Mouse (Mus musculus) megakaryocyte, adult 5-6 weeks (primary cell): Measurements from ENCODE around the gene Gadd45a. TPM values are rescaled to one million over a fixed set of nuclear protein-coding genes. Genes with fewer than 3 reads are reported as not detected.

Experiments
- ATAC-seq: 2 replicates; pipeline ENCODE4 v1.8.0; 2016; ENCODE audit warnings: mild to moderate bottlenecking, inconsistent platforms; ENCODE audit not compliant: poor library complexity, severe bottlenecking
- total RNA-seq, 2 experiments: library from RNA; stranded (forward) in 1 of 2; stranded (reverse) in 1 of 2; fragments of 153-499, 151-499 nt in 1 of 2; fragments of 221-1000, 200-1000 nt in 1 of 2; gene quantifications; 2 replicates each; pipeline versions ENCODE4 v1.2.3 to v1.2.4; 2015 to 2017

The Gadd45a gene
- total RNA-seq (2015) (59.6 and 62.4 TPM in 2 replicates), total RNA-seq (2017) (77.2 and 95.9 TPM in 2 replicates)

DNA sequence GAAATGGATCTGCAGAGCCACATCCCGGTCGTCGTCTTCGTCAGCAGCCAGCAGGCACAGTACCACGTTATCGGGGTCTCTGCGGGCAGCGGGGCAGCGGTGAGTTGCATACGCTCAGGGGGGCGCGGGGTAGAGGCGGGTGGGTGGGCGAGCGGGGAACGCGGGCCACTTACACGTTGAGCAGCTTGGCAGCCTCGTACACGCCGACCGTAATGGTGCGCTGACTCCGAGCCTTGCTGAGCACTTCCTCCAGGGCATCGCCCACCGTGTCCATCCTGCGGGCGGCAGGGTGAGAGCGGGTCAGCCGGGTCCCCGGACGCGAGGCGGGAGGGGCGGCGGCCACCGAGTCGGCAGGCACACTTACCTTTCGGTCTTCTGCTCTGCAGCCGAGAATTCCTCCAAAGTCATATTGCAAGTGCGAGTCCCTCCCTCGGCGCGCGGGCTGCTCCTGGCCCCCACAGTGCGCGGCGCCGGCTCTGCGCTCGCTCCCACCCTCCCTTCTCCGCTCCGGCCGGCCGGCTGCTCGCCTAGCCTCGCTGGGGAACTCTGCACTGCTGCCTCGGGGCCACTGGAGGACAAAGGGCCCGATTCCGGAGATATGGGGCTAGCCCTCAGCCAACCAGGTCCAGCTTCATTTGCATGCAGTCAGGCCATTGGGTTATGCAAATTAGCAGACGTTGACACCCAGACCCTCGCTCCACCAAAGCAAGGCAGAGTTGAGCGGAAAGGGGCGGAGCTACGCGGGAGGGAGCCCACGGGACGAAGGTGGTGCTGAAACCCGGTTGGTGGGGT is at the start of gene Gadd45a:
TSS of gene Gadd45a (minus strand) at position 621 of the 792 bp plus-strand sequence.
- ATAC-seq = peak; percentile 76

- ATAC-seq = no peak
Observed at GRCm38 (mm10) chr6:67085850-67086437, 48.7 kb upstream of the Gadd45a start.

DNA sequence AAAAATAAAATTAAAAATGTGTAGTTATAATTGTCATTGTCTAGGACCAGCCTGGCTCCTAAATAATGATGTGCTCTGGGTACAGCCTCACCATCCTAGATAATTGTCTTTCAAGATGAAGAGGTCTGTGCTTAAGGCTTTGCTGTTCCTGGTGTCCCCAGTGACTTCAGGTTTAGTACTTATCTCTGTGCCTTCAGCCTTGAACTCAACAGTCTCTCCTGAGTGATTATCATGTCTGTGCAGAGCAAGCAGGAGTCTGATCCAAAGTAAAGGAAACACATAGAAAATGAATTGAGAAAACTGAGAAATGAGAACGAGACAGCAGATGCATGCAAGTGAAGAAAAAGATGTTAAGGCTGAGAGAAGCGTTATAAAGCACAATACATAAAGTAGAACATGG is 47.2 kb upstream of the Gadd45a start:
- ATAC-seq = no peak

- no peak for ATAC-seq
Observed at GRCm38 (mm10) chr6:67081141-67081540, 43.9 kb upstream of the Gadd45a start.

GRCm38 (mm10) chr6:67078076-67078475 is 40.8 kb upstream of the Gadd45a start:
- ATAC-seq = no peak

DNA sequence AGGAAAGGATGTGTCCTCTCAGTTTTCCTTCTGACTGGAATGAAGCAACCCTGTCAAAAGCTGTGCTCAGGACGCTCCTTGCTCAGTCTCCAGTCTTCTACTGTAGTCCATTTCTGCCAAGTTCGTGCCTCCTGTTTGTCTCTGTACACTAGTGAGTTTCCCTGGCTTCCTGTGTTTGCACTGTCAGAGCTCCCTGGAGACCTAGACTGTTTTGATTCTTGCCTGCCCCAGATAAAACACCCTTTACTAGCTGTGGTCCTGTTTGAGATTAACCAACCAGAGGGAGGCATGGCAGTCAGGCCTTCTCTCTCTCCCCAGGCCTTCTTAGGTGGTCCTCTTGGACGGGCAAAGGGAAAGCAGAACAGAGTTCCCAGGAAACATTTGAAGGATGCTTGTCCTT is 40.2 kb upstream of the Gadd45a start:
- ATAC-seq = no peak

DNA sequence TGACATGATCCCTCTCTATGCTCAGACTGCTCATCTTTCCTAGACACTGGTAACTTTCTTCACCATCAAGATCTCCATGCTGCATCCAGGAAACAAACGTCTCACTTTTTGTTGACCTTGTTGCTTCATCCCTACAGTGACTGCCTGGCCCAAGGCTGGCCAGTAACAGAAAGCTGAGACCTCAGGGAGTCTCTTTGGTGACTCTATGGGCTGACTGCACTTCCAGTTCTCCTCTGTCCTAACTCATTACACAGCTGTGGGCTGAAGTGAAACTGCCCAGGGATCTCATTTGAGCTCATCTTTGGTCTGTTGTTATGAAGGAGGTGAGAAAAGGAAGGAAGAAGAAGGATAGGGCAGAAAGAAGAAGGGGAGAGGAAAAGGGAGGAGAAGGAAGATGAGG is 39.1 kb upstream of the Gadd45a start:
- peak; percentile 67 for ATAC-seq

GRCm38 (mm10) chr6:67074868-67075267 is 37.6 kb upstream of the Gadd45a start:
- ATAC-seq = no peak

GRCm38 (mm10) chr6:67073929-67074328 is 36.7 kb upstream of the Gadd45a start:
- ATAC-seq = peak; percentile 73

- no peak for ATAC-seq
Observed at GRCm38 (mm10) chr6:67073446-67073845, 36.2 kb upstream of the Gadd45a start.

- ATAC-seq = no peak
Observed at GRCm38 (mm10) chr6:67071615-67072014, 34.4 kb upstream of the Gadd45a start.

DNA sequence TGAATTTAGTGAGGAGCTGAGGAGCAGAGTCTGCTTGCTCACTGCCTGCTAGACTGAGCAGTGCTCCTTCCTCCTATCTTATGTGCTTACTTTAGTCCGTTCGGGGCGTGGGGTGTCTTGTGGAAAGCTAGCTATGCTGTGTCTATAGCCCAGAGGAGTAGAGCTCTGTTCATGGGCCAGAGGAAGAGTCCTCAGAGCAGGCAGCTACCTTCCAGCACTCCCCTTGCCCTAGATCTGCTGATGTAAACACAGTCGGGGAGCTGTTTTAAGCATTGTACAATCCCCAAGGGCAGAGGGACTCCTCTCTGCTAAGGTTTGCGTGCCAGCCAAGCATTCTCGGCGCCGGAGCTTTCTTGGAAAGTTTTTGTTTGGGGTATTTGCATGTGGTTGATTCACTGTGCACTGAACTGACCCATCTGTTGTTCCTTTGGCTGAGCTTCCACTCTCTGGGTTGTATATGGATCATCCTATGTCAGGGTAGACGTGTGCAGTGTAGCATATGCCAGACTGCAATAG is 32.6 kb upstream of the Gadd45a start:
- ATAC-seq = peak; percentile 29

DNA sequence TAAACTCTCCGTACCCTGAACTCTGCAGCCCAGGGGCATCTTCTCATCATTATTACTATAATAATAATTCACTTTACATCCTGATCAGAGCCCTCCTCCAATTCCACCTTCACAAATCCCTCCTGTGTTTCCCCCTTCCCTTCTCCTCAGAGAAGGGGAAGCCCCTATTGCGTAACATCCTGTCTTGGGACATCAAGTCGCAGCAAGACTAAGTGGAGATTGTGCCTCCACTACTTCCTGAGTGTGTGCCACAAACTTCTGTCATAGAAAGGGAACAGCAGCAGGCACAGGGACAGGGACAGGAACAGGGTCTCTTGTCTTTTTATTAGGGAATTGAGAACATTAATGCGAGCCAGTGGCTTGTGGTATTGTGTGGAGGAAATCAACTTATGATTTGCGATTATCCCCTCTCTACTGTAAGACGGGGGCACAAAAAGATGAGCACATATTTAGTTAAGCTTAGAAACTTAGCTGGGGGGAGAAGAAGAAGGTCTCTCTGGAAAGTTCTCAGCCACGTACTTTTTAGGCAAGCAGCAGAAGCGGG is 32.0 kb upstream of the Gadd45a start:
- peak; percentile 85 for ATAC-seq

GRCm38 (mm10) chr6:67060057-67060456 is 22.8 kb upstream of the Gadd45a start:
- ATAC-seq = peak; percentile 43

DNA sequence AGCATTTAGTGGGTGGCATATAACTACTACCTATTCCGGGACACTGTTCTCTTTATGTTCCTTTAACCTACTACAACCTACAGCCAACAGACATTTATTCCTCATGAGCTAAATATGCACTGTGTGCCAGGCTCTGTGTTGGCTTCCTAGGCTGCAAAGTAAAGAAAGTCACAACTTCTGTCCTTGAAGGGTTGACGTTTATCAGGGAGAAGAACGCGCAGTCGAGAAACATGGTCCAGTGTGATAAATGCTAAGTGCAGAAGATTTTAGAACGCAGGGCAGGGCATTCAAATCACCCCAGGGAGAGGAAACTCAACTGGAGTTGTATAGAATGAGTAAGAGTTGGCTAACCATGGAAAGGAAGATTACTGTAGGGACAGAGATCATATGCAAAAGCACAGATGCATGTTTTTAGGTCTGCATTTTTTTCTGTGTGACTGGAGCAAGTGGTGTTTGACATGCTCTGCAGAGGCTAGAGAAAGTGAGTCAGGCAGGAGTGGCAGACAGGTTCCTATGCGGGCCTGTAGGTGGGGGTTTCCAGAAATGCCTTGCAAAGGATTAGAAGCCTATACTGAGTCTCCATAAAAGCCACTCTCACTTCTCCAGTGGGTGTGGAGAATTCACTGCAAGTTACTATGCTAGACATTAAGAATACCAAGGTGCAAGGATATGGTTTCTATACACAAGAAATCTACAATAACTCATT is 20.9 kb upstream of the Gadd45a start:
- ATAC-seq = no peak

GRCm38 (mm10) chr6:67057574-67057973 is 20.3 kb upstream of the Gadd45a start:
- no peak for ATAC-seq

- ATAC-seq = peak; percentile 11; the same call in 1 of the 2 replicates
Observed at GRCm38 (mm10) chr6:67056889-67057564, 19.8 kb upstream of the Gadd45a start.

DNA sequence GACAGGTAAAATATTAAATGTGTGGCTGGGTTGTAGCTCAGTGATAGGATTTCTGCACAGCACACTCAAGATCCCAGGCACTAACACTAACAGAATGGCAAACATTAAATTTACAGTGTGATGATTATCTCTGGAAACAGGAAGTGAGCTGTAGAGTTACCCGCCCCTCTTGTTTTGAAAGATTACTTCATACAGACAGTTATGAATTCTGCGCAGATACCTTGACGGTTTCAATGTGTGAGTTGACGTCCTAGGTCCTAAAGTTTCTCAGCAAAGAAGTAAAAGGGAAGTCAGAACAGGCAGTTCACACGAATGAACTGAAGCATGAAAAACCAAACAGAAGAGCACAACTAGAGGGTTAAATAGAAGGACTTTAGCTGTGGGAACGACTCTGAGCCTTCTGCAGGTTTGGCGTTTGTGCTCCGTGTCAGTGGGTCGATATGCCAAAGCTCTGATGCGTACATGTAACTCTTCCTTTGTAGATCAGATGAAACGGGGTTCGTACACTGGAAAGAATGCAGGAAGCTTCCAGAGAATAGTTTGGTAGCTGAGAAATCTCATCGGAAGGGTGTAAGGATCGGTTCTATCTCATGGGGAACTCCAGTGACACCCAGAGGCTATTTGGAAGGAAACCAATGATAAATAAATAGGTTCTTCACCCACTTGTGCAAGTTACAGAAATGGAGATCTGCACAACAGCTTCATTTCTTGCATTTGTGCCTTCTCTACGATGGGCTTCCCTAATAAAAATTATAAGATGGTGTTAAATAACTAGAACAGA is 19.0 kb upstream of the Gadd45a start:
- ATAC-seq = peak; percentile 82

DNA sequence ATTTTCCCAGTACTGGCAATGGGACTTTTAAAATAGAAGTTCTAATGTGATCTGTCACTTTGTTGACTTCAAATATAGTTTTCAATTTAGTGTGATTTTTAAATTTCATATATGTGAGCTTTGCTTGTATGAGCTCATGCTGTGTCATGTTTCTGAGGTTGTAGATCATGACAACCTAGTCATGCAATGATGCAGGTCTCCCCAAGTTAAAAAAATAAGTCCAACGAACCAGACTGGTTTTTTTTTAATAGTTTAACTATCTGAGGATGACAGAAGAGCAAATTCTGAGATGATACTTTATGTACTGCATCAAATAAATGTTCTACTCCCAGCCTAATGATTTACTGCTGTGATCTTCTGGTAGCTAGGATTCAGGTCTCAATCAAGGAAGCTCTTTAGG is 12.8 kb upstream of the Gadd45a start:
- no peak for ATAC-seq

DNA sequence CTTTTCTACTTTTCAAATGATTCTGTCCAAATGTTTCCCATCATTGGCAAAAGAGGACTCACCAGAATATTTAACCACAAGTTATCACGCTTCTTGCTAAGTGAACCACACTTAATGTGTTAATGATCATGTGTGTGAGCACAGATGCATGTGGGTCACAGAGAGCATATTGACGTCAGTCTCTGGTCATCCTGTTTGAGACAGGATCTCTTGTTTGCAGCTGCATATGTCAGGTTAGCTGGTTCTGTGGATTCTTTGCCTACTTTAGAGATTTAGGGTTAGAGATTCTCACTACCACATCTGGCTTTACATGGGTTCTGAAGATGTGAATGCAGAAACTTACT is 12.4 kb upstream of the Gadd45a start:
- ATAC-seq = no peak
